8 mouse cellular contexts compared by ENCODE assay signal in genomic region chr10:128804271-128805091, GRCm38 (mm10). TPM values are rescaled to one million over a fixed set of nuclear protein-coding genes. Genes with fewer than 3 reads are reported as not detected.
DNase-seq lines count a peak whose midpoint lies in the region; ATAC-seq and TF ChIP-seq lines count a peak whose summit lies in the region.

Gene Tmem198b (minus strand): TSS chr10:128804370.

- DNase-seq in forebrain, embryonic 14.5 days (ENCODE audit: low spot score): peak; percentile 91
- peak; percentile 82 to 83 for DNase-seq in heart, postnatal 10 days
- peak; percentile 75 to 86 for DNase-seq in kidney, postnatal 4 days
- DNase-seq in testis, postnatal 14 days (ENCODE audit: low spot score): peak; percentile 74

- no peaks in the 10 kb centered on the region for H3K9me3 ChIP-seq in E14TG2a.4 (ENCODE audit: low read length)
- no peaks in the 10 kb centered on the region for H3K9me3 ChIP-seq in forebrain, embryonic 14.5 days (replicated peaks; ENCODE audit: control insufficient read depth, low read length)
- H3K9me3 ChIP-seq in liver, embryonic 16.5 days (replicated peaks; ENCODE audit: control insufficient read depth, low read length): no peaks in the 10 kb centered on the region
- H3K9me3 ChIP-seq in neural tube, embryonic 13.5 days: no peaks in the 10 kb centered on the region

- peak within 1 kb of the TSS; percentile 80 for H3K9ac ChIP-seq in forebrain, embryonic 14.5 days (ENCODE audit: low read length)
- peak within 1 kb of the TSS; percentile 64 for H3K9ac ChIP-seq in liver, embryonic 16.5 days (ENCODE audit: low read depth, low read length)
- peak within 1 kb of the TSS; percentile 92 for H3K9ac ChIP-seq in neural tube, embryonic 13.5 days

- no peak for TF ChIP-seq CTCF in E14TG2a.4 (conservative IDR thresholded peaks at IDR 0.05; ENCODE audit: low read length)

- peak within 1 kb of the TSS; percentile 96 for H3K27ac ChIP-seq in brown adipose tissue, adult 24 weeks (replicated peaks; ENCODE audit: low read depth, low read length)
- peak within 1 kb of the TSS; percentile 97 for H3K27ac ChIP-seq in forebrain, embryonic 14.5 days (ENCODE audit: low read depth, low read length)
- H3K27ac ChIP-seq in liver, embryonic 16.5 days (ENCODE audit: low read length): peak within 1 kb of the TSS; percentile 71
- peak within 1 kb of the TSS; percentile 98 for H3K27ac ChIP-seq in neural tube, embryonic 13.5 days (replicated peaks)

- peak within 1 kb of the TSS; percentile 100 for H3K4me3 ChIP-seq in E14TG2a.4 (replicated peaks; ENCODE audit: low read length)
- peak within 1 kb of the TSS; percentile 92 for H3K4me3 ChIP-seq in brown adipose tissue, adult 24 weeks (ENCODE audit: insufficient read depth, low read depth, low read length)
- peak within 1 kb of the TSS; percentile 81 for H3K4me3 ChIP-seq in forebrain, embryonic 14.5 days (ENCODE audit: low read depth, low read length)
- peak within 1 kb of the TSS; percentile 65 for H3K4me3 ChIP-seq in liver, embryonic 16.5 days (ENCODE audit: low read depth, low read length)
- H3K4me3 ChIP-seq in neural tube, embryonic 13.5 days: peak within 1 kb of the TSS; percentile 86

- H3K36me3 ChIP-seq in E14TG2a.4 (ENCODE audit: insufficient read depth, low read length): peaks cover 54% of the 10 kb centered on the region
- H3K36me3 ChIP-seq in forebrain, embryonic 14.5 days (ENCODE audit: control insufficient read depth, insufficient read depth, low read length): peaks cover 25% of the 10 kb centered on the region
- H3K36me3 ChIP-seq in liver, embryonic 16.5 days (ENCODE audit: control insufficient read depth, insufficient read depth): no peaks in the 10 kb centered on the region; the same call in 1 of the 2 replicates
- peaks cover 50% of the 10 kb centered on the region for H3K36me3 ChIP-seq in neural tube, embryonic 13.5 days

- peak within 1 kb of the TSS; percentile 82 for H3K4me2 ChIP-seq in forebrain, embryonic 14.5 days (ENCODE audit: low read length)
- peak within 1 kb of the TSS; percentile 69 for H3K4me2 ChIP-seq in liver, embryonic 16.5 days (ENCODE audit: low read depth, low read length)
- H3K4me2 ChIP-seq in neural tube, embryonic 13.5 days: peak within 1 kb of the TSS; percentile 78

- intact Hi-C loops in heart, postnatal 10 days (cut with DNase I): loop anchor here (1.0 to 2.0 kb wide), 2 partner anchors 26 to 56 kb away; no protein-coding TSS in a partner anchor

- under 1% methylated on average over 28 of the region's 28 CpGs for WGBS in forebrain, embryonic 14.5 days
- WGBS in liver, embryonic 16.5 days (ENCODE audit: insufficient replicate concordance): under 1% methylated on average over 28 of the region's 28 CpGs
- WGBS in neural tube, embryonic 13.5 days: under 1% methylated on average over 27 of the region's 28 CpGs

- peak; percentile 69 for ATAC-seq in forebrain, embryonic 14.5 days
- peak; percentile 22 for ATAC-seq in liver, embryonic 16.5 days (ENCODE audit: low read depth)
- peak; percentile 75 for ATAC-seq in neural tube, embryonic 13.5 days (ENCODE audit: low read depth)

- H3K4me1 ChIP-seq in E14TG2a.4 (replicated peaks; ENCODE audit: low read depth, low read length): peaks cover 59% of the 10 kb centered on the region
- H3K4me1 ChIP-seq in brown adipose tissue, adult 24 weeks (ENCODE audit: control insufficient read depth, insufficient read depth, insufficient read length, low read length): peaks cover 18% of the 10 kb centered on the region
- H3K4me1 ChIP-seq in forebrain, embryonic 14.5 days (ENCODE audit: control insufficient read depth, insufficient read depth, low read length): peaks cover 43% of the 10 kb centered on the region
- peaks cover 36% of the 10 kb centered on the region for H3K4me1 ChIP-seq in liver, embryonic 16.5 days (ENCODE audit: control insufficient read depth, low read depth, low read length)
- peaks cover 59% of the 10 kb centered on the region for H3K4me1 ChIP-seq in neural tube, embryonic 13.5 days (replicated peaks)

- peaks cover 22% of the 10 kb centered on the region for H3K27me3 ChIP-seq in E14TG2a.4 (ENCODE audit: insufficient read depth, low read length)
- no peaks in the 10 kb centered on the region for H3K27me3 ChIP-seq in forebrain, embryonic 14.5 days (replicated peaks; ENCODE audit: control insufficient read depth, insufficient read depth, low read length)
- no peaks in the 10 kb centered on the region; the same call in none of the 2 replicates for H3K27me3 ChIP-seq in liver, embryonic 16.5 days (ENCODE audit: control insufficient read depth, insufficient read depth, low read depth, low read length)
- no peaks in the 10 kb centered on the region for H3K27me3 ChIP-seq in neural tube, embryonic 13.5 days

RNA-seq across cellular contexts. Expression of gene Tmem198b, which starts in this region (rescaled TPM):
- polyA plus RNA-seq in brown adipose tissue, adult 24 weeks (2012; ENCODE audit: insufficient read depth, insufficient read length, missing spikeins): 3.5 and 5.2 TPM in 2 replicates
- 7.3 and 8.2 TPM in 2 replicates for polyA plus RNA-seq in forebrain, embryonic 14.5 days (2014; fragmentation: Nextera tagmentation; extraction: Ambion mirVana)
- total RNA-seq in heart, postnatal 10 days (2021): 10 to 100 TPM; 12.7 to 13.3 TPM
- 2.2 and 3.1 TPM in 2 replicates for polyA plus RNA-seq in liver, embryonic 16.5 days (2015; fragmentation: Nextera tagmentation; extraction: Ambion mirVana)
- 15.9 and 16.2 TPM in 2 replicates for polyA plus RNA-seq in neural tube, embryonic 13.5 days (2015; fragmentation: Nextera tagmentation; extraction: Ambion mirVana)

Comparison
In these comparisons a context has a peak if more than half of its experiments do, and no peak if none do; other contexts are left out.
1. Peak in every context shown above with its lines: DNase-seq, ATAC-seq, H3K4me3 ChIP-seq and H3K27ac ChIP-seq.
2. ATAC-seq: peak in every context shown above with its lines; median percentile 75 in neural tube, embryonic 13.5 days; 69 in forebrain, embryonic 14.5 days; 22 in liver, embryonic 16.5 days.